Mouse (Mus musculus): ENCODE results near the gene Anxa1. TPM values are rescaled to one million over a fixed set of nuclear protein-coding genes. Genes with fewer than 3 reads are reported as not detected.

The Anxa1 gene
- polyA plus RNA-seq, 2 experiments, result 9.1 to 43.8 TPM

- no peak overlapping the region for H3K9ac ChIP-seq (replicated peaks)
- no peaks in the 10 kb centered on the region for H3K36me3 ChIP-seq (replicated peaks; ENCODE audit: control insufficient read depth, insufficient read depth, low read depth)
- no peak overlapping the region for H3K27ac ChIP-seq
- TF ChIP-seq EP300 (IDR thresholded peaks at IDR 0.05; ENCODE audit: low read depth) (no peak), CTCF (IDR thresholded peaks at IDR 0.05; ENCODE audit: low read depth) (no peak)
- H3K4me2 ChIP-seq (ENCODE audit: low read depth), result no peak overlapping the region
- H3K4me1 ChIP-seq (replicated peaks; ENCODE audit: control insufficient read depth in 2 of 2, insufficient read depth in 2 of 2, low read length in 1 of 2), result no peaks in the 10 kb centered on the region
- H3K4me3 ChIP-seq (ENCODE audit: insufficient read depth in 1 of 2, low read depth in 2 of 2, low read length in 2 of 2), result no peak overlapping the region
- no peak for ATAC-seq (ENCODE audit: insufficient read depth)
- 67% methylated on average over 6 of the region's 6 CpGs for WGBS (ENCODE audit: insufficient replicate concordance)
- no peaks in the 10 kb centered on the region for H3K27me3 ChIP-seq (ENCODE audit: control insufficient read depth, insufficient read depth, low read length)
- H3K9me3 ChIP-seq (ENCODE audit: control insufficient read depth, low read length), result no peaks in the 10 kb centered on the region
- no peak for DNase-seq (ENCODE audit: low read depth in 3 of 3, low spot score in 3 of 3)
Observed at GRCm38 (mm10) chr19:20385645-20386044, 5.1 kb downstream of the Anxa1 start.

GRCm38 (mm10) chr19:20381207-20381752 is 9.5 kb downstream of the Anxa1 start:
- TF ChIP-seq CTCF (IDR thresholded peaks at IDR 0.05; ENCODE audit: low read depth) (no peak), EP300 (IDR thresholded peaks at IDR 0.05; ENCODE audit: low read depth) (no peak)
- Histone ChIP-seq H3K27me3 (ENCODE audit: control insufficient read depth, insufficient read depth, low read length) (no peaks in the 10 kb centered on the region), H3K4me3 (ENCODE audit: insufficient read depth in 1 of 2, low read depth in 2 of 2, low read length in 2 of 2) (no peak overlapping the region), H3K9me3 (ENCODE audit: control insufficient read depth, low read length) (no peaks in the 10 kb centered on the region), H3K4me2 (ENCODE audit: low read depth) (no peak overlapping the region), H3K27ac (no peak overlapping the region), H3K36me3 (replicated peaks; ENCODE audit: control insufficient read depth, insufficient read depth, low read depth) (no peaks in the 10 kb centered on the region), H3K4me1 (replicated peaks; ENCODE audit: control insufficient read depth in 2 of 2, insufficient read depth in 2 of 2, low read length in 1 of 2) (no peaks in the 10 kb centered on the region), H3K9ac (replicated peaks) (no peak overlapping the region)
- ATAC-seq (ENCODE audit: insufficient read depth), result no peak
- DNase-seq (ENCODE audit: low read depth in 3 of 3, low spot score in 3 of 3), result no peak
- WGBS (ENCODE audit: insufficient replicate concordance), result 44% methylated on average over 2 of the region's 2 CpGs

GRCm38 (mm10) chr19:20370175-20370574 is 20.6 kb downstream of the Anxa1 start:
- H3K4me1 ChIP-seq (replicated peaks; ENCODE audit: control insufficient read depth in 2 of 2, insufficient read depth in 2 of 2, low read length in 1 of 2), result no peaks in the 10 kb centered on the region
- H3K27ac ChIP-seq, result no peak overlapping the region
- H3K36me3 ChIP-seq (replicated peaks; ENCODE audit: control insufficient read depth, insufficient read depth, low read depth), result no peaks in the 10 kb centered on the region
- 71% methylated on average over 2 of the region's 2 CpGs for WGBS (ENCODE audit: insufficient replicate concordance)
- ATAC-seq (ENCODE audit: insufficient read depth) (no peak), DNase-seq (ENCODE audit: low read depth in 3 of 3, low spot score in 3 of 3) (no peak)
- H3K9me3 ChIP-seq (ENCODE audit: control insufficient read depth, low read length), result no peaks in the 10 kb centered on the region
- no peak for TF ChIP-seq CTCF (IDR thresholded peaks at IDR 0.05; ENCODE audit: low read depth)
- TF ChIP-seq EP300 (IDR thresholded peaks at IDR 0.05; ENCODE audit: low read depth), result no peak
- H3K9ac ChIP-seq (replicated peaks), result no peak overlapping the region
- H3K27me3 ChIP-seq (ENCODE audit: control insufficient read depth, insufficient read depth, low read length), result no peaks in the 10 kb centered on the region
- H3K4me2 ChIP-seq (ENCODE audit: low read depth), result no peak overlapping the region
- no peak overlapping the region for H3K4me3 ChIP-seq (ENCODE audit: insufficient read depth in 1 of 2, low read depth in 2 of 2, low read length in 2 of 2)

GRCm38 (mm10) chr19:20366571-20366970 is 24.2 kb downstream of the Anxa1 start:
- no peak for ATAC-seq (ENCODE audit: insufficient read depth)
- no peak overlapping the region for H3K27ac ChIP-seq
- no peak overlapping the region for H3K4me3 ChIP-seq (ENCODE audit: insufficient read depth in 1 of 2, low read depth in 2 of 2, low read length in 2 of 2)
- no peak for TF ChIP-seq CTCF (IDR thresholded peaks at IDR 0.05; ENCODE audit: low read depth)
- no peak for TF ChIP-seq EP300 (IDR thresholded peaks at IDR 0.05; ENCODE audit: low read depth)
- no peaks in the 10 kb centered on the region for H3K4me1 ChIP-seq (replicated peaks; ENCODE audit: control insufficient read depth in 2 of 2, insufficient read depth in 2 of 2, low read length in 1 of 2)
- H3K4me2 ChIP-seq (ENCODE audit: low read depth), result no peak overlapping the region
- no peaks in the 10 kb centered on the region for H3K9me3 ChIP-seq (ENCODE audit: control insufficient read depth, low read length)
- H3K9ac ChIP-seq (replicated peaks), result no peak overlapping the region
- H3K27me3 ChIP-seq (ENCODE audit: control insufficient read depth, insufficient read depth, low read length), result no peaks in the 10 kb centered on the region
- WGBS (ENCODE audit: insufficient replicate concordance), result 56% methylated on average over 5 of the region's 5 CpGs
- H3K36me3 ChIP-seq (replicated peaks; ENCODE audit: control insufficient read depth, insufficient read depth, low read depth), result no peaks in the 10 kb centered on the region
- DNase-seq (ENCODE audit: low read depth in 3 of 3, low spot score in 3 of 3), result no peak

DNA sequence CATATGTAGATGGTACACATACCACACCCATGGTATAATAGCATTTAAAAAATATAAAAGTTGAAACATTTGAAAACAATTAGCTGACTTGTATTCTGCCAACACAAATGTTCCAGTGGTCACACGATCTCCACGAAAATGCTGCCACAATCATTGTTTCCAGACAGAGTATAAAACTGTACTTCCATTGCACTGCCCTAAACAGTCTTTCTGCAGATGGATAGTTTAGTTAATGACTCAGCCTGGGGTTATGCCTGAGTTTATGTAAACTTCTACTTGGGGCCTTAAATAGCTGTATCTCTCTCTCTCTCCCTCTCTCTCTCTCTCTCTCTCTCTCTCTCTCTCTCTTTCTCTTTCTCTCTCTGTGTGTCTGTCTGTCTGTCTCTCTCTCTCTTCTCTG is 24.7 kb downstream of the Anxa1 start:
- TF ChIP-seq EP300 (IDR thresholded peaks at IDR 0.05; ENCODE audit: low read depth) (no peak), CTCF (IDR thresholded peaks at IDR 0.05; ENCODE audit: low read depth) (no peak)
- no peaks in the 10 kb centered on the region for H3K36me3 ChIP-seq (replicated peaks; ENCODE audit: control insufficient read depth, insufficient read depth, low read depth)
- no peaks in the 10 kb centered on the region for H3K4me1 ChIP-seq (replicated peaks; ENCODE audit: control insufficient read depth in 2 of 2, insufficient read depth in 2 of 2, low read length in 1 of 2)
- WGBS (ENCODE audit: insufficient replicate concordance), result 50% methylated on average over 2 of the region's 2 CpGs
- ATAC-seq (ENCODE audit: insufficient read depth) (no peak), DNase-seq (ENCODE audit: low read depth in 3 of 3, low spot score in 3 of 3) (no peak)
- no peak overlapping the region for H3K4me3 ChIP-seq (ENCODE audit: insufficient read depth in 1 of 2, low read depth in 2 of 2, low read length in 2 of 2)
- H3K4me2 ChIP-seq (ENCODE audit: low read depth), result no peak overlapping the region
- no peak overlapping the region for H3K27ac ChIP-seq
- no peak overlapping the region for H3K9ac ChIP-seq (replicated peaks)
- H3K9me3 ChIP-seq (ENCODE audit: control insufficient read depth, low read length), result no peaks in the 10 kb centered on the region
- H3K27me3 ChIP-seq (ENCODE audit: control insufficient read depth, insufficient read depth, low read length), result no peaks in the 10 kb centered on the region
